Mouse (Mus musculus): ENCODE measurements around the gene Adm.

Gene Adm

GRCm38 (mm10) chr7:110658378-110658928 is 31.0 kb downstream of the Adm start:
- no peak for DNase-seq (ENCODE audit: low spot score)

GRCm38 (mm10) chr7:110666537-110666936 is 39.1 kb downstream of the Adm start:
- DNase-seq (ENCODE audit: low spot score), result no peak

GRCm38 (mm10) chr7:110668247-110668646 is 40.8 kb downstream of the Adm start:
- DNase-seq (ENCODE audit: low spot score), result no peak

GRCm38 (mm10) chr7:110668756-110669155 is 41.3 kb downstream of the Adm start:
- DNase-seq (ENCODE audit: low spot score), result no peak

- DNase-seq (ENCODE audit: low spot score), result no peak
Observed at GRCm38 (mm10) chr7:110671121-110671680, 43.7 kb downstream of the Adm start.

Data from layer of hippocampus, adult 11-12 months (tissue).